Mouse (Mus musculus): ENCODE data around the gene Rgs8.
A peak's percentile ranks its signal among the peaks of the same experiment; 100 is the strongest.

The Rgs8 gene

DNA sequence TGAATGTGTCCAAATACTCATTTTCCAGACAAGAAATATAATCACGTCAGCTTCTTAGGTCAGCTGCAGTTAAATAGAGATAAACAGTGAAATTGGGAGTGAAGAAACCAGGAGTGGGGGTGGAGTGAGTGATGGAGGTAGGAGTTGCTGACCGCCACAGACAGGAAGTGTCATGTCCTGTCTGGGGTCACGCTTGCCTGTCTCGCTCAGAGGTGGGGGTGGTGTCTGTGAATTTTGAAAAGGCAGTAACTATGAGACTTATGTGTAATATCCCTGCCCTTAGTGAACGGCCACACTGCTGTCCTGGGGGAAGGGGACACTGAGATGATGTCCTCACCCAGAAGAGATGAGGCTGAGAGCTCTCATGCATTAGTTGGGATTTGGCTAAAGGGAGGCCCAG is 56.6 kb downstream of the Rgs8 start:
- no peak for DNase-seq

DNA sequence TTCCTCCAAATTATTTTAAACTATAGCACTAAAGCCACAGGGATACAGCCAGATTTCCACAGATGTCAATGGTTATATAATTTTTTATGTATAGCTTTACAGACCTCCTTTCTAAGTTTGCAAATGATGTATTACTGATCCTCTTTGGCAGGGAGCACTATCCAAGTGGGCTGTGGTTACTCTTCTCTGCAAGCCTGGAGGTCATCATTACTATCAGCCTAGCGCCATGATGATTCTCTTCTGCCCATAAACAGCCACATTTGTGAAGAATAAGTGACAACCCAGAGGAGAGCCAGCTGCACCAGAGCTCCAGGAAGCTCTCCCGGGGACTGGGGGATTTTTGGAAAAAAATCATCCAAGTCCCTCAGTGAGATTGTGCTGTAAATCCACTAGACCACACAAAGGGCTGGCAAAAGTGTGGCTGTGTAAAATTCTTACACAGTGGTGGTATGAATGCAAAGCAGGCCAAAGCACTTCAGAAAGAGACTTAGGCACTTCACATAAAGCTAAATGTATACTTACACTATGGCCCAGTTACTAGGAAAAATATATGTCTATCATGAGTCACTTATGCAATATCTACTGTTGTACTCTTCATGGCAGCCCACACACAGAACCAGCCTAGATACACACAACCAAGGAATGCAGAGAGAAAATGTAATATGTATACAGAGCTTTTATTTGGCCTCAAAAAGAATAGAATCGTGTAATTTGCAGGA is 58.9 kb downstream of the Rgs8 start:
- no peak for DNase-seq

DNA sequence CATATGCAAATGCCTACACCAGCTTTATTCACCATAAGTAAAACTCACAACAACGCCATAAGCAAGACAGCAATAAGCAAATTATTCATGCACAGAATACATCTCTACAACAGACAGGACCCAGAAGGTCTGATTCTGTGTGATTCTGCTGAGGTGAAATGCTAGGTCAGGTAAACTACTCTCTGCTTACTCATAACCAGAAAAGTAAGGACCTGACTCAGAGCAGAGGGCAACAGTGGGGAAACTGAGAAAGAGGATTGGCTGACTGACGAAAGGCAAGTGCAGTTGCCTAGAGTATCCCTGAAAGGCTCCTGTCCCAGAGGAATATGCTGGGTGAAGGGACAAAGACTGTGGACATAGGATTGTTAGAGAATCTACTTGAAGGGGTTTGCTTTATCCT is 59.8 kb downstream of the Rgs8 start:
- no peak for DNase-seq

DNA sequence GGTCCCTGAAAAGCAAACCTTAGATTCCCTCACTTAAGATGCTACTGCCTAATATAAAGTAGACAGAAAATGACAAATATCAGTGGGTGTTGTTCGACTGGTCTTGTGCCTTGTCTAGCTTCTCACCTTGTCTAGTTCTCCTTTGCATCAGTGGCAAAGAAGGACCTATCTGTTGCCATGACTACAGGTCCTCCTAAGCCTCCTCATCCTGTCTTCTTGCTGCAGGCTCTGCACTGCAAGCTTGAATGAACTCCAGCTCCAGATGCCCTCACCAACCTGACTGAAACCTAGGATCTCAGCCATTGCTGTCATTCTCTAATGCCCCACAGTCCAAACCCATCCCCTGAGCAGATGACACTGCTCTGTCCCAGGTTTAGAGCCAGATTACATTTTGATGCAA is 65.2 kb downstream of the Rgs8 start:
- DNase-seq: no peak

DNA sequence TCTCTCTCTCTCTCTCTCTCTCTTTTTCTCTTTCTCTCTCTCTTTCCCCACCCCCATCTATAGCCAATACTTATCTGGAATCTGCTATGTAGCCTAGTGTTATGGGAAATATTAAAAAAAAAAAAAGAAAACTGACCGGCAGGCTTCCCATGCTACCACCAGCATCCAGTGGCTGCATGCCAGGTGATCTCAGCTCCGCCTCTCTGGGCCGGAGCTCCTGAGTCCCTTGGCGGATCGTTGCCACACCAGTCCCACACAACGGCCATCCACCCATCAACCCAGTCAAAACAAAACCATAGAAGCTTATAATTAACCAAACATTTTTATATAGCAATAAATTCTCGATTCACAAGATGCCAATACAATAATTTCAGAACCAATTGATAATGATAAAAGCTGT is 68.1 kb downstream of the Rgs8 start:
- DNase-seq: no peak

DNA sequence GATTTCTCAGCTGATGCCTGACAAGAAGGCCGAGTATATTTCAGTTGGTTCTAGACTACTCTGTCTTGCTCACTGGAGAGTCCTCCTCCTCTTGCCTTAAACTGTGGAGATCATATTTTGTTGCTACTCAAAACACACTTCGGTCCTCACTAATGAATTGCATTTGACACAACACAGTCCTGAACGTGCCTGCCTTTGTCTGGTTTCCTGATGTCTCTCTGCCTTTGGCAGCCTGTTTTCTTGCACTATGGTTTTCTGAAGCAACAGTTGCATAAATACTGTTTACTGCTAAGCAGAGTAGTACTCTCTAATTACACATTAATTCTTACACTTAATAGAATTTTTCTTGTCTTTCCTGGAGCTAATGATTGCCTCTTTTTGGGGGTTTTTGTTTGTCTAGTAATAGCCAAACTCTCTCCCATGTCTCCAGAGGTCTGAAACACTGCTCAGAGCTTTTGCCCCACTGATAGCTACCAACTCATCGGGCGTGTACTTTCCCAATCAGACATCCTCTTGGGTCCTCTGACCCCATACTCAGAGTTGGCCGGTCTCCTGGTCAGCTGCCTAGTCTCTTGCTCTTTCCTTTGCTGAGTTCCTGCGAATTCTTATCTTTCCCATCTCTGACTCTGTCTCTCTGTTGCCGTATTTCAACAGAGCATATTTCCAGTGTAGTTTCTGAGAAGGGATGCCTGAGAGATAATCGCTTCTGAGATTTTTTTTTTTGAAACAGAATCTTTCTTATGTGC is 68.9 kb downstream of the Rgs8 start:
- no peak for DNase-seq

DNA sequence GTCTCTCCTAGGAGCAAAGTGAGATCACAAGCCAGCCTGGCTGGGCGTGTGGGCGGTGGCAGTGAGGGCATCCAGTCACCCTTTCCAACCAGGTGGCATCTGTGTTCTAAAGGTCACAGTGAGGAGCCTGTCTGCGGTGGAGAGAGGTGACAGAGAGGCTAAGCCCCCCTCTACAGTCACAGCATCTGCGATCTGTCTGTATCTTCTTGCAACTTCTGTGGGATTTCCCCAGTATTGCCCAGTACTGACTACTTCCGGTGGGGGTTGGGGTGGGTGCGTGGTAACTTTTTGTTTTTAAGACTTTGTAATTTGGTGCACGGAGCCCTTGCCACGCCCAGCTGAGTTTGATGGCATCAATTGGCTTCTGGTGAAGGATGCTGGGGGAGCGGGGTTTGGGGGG is 70.6 kb downstream of the Rgs8 start:
- no peak for DNase-seq

DNA sequence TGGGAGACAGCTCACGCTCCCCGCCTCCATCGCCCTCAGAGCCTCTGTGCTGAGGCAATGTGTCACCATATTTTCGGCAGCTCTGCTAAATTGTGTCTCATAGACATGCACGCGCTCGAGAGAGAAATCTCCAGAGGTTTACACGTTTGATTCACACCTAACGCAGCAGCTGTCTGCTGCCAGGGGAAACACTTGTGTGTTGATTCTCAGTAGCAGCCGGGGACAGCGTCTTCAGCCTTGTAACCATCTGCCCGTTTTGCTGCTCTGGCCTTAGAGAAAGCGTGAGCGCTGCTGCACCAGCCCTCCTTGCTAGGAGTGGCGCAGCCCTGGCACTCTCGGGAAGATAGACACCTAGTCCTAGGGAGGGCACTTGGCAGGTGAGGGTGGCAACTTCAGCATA is 73.8 kb downstream of the Rgs8 start:
- peak; percentile 40 for DNase-seq

DNA sequence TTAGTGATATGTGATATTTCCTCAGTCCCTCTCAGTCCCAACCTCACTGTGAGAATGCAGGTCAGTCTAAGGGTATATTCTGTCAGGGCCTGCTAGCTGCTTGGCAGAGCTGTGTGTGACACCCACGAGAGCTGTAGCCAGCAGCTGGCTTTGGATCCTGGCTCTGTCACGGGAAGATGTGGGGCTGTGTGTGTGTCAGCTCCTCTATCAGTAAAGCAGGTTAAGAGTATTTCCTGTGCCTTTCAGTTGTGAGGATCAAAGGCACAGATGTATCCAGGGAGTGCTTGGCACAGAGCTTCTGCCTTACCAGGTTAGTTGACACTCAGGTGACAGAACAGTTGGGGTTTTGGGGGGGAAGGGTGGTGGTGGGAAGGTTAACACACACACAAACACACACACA is 77.0 kb downstream of the Rgs8 start:
- no peak for DNase-seq

DNA sequence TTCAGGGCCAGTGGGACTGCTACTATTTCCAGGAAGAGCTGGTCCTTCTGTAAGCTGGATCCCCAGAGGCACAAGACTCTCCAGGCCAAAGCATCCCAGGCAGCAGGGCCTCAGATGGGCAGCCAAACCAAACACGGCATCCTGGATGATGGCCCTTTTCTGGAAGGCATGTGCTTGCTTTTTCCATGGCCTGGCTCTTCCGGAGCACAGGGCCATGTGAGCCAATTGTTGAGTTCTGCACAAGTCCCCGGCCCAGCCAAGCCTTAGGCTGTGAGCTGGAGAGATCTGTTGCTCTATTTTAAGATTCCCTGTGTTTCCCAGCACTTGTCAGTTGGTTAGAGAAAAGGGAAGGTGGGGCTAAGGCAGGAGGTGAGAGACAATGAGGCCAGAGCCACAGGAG is 77.8 kb downstream of the Rgs8 start:
- DNase-seq: no peak

DNA sequence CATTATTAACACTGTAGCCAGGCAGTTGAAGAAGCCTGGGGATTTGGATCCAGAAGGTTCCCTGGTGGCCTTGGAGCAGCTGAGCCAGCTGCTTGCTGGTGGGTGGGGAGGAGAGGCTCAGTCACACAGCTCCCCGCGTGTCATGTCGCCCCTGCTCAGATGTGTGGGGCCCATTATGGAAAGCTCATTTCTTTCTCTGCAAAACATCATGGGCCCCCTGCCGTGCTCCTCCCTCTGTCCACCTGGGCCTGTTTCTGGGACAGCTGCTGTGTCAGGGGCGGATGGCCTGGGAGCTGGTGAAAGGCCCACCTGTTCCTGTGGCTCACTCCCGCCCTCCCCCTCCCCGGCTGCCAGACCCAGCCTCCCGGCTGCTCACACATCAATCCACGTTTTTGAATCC is 80.4 kb downstream of the Rgs8 start:
- no peak for DNase-seq

DNA sequence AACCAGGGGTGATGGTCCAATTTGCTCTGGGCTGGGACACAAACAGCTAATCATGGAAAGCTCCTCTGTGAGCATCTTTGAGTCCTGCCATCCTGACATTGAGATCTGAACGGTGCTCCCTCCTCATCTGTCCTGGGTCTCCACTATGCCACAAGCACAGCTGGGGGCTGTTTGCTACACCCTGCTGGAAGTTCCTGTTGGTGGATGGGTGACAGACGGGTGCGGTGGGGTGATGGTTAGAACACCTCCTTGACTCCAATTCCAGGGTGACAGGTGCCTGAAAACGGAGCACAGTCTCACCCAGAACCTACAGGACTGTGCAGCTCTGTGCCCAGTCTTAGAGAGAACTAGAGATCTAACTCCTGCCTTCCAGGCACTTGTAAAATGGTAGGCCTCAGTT is 82.0 kb downstream of the Rgs8 start:
- no peak for DNase-seq

DNA sequence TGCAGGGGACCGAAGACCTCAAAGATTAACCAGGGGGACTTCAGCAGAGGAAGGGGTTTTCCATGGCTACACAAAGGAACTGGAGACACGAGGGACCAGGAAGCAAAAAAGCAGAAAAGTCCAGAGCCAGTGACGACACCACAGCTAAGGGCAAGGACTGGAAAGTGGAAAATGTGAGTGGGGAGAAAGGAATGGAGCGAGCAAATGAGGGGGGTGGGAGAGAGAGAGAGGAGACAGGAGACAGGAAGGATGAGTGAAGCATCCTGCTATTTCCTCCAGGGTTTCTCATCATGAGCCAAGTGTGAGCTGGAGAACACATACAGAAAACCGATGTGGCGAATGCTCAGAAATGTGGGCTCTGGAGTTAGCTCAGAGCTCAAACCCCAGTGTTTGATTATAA is 83.3 kb downstream of the Rgs8 start:
- no peak for DNase-seq

DNA sequence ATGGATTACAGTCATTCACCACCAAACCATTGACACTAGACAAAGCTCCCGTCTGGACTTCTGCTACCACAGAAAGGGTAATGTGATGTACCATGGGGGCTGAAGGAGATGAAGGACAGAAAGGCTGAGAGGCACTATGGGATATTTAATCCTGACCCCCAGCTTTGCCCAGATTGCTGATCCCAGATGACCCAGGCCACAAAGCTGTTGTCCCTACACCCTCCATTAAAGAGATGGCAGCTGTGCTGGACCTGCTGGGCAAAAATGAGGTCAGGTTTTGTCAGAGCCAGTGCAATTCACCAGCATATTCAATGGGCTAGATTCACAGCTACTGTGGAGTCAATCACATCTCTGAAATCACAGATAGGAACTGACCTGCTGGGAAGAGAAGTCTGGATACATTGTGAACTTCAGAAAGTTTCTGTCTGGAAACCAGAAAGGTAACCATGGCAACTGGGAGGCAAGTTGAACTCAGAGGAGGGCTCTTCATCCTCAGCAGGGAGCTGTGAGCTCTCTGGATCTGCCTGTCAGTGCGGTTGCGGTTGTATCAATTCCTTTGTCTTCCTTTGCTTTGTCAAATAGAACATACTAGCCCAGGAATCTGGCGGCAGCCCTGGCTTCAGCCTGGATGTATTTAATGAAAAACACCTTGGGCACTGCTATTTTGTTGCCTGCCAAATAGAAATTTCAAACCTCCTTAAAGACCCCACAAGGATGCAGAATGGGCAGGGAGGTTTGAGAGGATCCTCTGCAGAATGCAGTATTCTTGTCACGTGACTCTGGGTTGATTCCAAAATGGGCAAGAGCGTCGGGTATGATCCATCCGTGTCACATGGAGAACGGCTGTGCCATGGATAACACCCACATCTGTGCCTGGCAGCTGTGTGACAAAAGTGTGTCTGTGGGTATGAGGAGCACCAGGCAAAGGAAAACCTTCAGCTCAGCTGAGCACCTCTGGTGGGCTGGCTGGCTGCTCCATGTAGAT is 84.6 kb downstream of the Rgs8 start:
- DNase-seq: peak; percentile 40

DNA sequence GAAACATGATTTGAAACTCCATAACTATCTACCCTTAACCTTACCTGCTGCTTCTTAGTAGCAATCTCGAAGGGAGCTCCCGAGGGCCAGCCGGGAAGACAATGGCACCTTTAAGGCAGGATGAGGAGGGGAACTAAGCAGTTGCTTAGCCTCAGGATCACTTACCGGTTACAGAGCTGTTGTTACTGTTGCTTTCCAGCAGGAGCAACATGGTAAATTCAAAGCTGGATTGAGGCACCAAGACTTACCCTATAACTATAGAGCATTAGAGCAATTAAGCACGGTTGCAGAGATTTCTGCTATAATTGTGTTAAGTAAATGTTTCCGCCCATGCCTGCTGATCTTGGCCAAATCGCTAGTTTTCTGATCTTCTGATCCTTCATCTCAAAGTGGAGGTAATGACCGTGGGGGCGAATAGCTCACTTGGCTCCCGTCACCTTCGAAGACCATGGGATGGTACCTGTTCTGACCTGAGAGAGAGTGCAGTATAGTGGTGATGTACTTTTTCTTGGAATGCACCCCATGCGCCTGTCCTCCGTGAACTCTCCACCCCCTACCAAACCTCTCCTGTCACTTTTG is 86.7 kb downstream of the Rgs8 start:
- no peak for DNase-seq

DNA sequence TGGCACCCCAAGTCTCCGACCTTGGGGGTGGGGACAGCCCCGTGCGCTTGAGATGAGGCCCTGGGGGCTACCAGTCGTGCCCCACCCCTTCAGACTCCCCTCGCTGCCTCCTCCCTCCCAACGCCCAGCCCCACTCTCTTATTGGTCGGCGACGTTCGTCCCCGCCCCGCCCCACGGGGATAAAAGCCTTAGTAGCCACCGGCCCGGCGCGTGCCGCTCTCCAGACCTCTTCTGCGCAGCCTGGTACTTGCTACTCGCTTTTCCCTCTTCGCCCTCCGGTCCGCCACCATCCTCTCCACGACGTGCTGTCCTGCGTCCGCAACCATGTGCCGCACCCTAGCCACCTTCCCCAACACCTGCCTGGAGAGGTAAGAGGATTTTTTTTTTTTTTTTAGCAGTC is 87.3 kb downstream of the Rgs8 start, which contains the start of gene Rgs16:
Gene Rgs16 (plus strand): TSS at position 205 of the 400 bp plus-strand sequence.
- DNase-seq: peak; percentile 61

DNA sequence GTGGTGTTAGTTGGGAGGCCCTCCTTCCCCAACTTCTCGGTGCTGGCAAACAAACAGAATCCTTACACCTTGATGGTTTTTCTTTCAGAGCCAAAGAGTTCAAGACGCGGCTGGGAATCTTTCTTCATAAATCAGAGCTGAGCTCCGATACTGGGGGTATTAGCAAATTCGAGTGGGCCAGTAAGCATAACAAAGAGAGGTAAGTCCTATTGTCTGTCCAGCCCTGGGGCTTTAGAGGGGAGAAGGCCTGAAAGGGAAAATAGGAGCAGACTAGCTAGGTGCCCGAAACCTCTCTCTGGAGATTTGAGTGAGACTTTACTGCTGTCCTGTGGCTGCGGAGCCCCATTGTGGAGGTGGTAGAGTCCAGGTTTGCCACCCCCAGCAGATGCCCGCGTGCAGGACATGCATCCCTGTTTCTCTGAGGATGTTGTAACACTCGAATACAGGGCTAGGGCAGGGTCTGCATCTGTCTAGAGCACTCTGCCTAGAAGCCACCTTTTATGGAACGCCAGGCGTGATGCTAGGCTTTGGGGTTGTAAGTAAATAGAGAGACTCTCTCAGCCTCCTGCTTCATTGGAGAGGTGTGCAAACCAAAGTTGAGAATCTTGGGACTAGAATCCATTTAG is 88.1 kb downstream of the Rgs8 start:
- DNase-seq: no peak

DNA sequence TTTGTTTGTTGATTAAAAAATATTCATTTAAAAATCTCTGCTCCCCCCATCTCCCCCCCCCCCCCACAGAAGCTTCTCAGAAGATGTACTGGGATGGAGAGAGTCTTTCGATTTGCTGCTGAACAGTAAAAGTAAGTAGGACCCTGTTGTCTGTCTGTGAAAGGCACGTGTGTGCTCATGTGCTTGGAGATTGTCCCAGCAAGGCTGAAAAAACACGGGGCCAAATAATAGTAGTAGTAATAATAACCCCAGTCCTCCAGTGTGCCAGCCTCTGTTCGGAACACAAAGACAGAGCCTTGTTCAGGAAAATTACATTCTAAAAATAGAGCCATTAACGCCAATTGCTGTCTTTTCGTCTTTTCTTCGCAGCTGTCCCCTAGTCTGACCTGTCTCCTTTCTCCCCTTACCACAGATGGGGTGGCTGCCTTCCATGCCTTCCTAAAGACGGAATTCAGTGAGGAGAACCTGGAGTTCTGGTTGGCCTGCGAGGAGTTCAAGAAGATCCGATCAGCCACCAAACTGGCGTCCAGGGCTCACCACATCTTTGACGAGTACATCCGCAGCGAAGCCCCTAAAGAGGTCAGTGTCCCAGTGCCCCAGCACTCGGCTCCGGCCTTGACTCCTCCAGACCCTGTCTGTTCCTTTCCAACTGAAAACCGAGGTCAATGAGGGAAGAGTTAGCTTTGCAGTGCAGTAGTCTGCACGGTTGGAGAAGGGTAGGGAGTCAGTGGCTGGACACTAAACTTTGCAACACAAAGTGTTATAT is 88.9 kb downstream of the Rgs8 start:
- DNase-seq: no peak

DNA sequence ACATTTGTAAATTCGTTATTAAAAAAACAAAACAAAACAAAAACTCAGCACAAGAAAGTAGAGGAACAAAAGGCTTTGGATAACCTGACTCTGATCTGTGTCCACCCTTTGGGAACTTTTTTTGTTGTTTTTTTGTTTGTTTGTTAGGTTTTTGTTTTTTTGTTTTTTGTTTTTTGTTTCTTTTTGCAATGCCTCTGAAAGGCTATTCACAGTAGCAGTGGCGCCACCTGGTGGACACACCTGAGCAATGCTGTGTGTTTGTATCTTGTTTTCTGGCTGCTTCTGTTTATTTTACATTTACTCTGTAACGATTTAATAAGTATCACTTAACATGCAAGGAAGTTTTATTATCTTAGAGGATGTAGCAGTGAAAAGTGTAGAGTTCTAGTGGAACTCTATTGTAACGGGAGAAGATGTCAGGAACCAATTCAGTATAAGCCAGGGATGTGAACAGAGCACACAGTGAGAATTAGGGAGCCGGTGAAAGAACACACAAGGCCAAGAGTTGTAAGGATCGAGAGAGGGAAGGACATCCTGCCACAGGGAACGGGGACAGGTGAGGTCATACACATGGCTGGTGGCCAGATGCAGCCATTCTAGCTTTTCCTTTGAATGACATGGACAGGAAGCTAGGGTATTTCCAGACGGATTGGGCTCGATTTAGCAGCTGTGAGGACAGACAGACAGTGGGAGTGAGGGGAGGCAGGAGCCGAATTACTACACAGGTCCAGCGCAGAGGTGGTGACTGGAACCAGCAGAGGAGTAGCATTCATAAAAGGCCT is 89.7 kb downstream of the Rgs8 start:
- DNase-seq: peak; percentile 73

DNA sequence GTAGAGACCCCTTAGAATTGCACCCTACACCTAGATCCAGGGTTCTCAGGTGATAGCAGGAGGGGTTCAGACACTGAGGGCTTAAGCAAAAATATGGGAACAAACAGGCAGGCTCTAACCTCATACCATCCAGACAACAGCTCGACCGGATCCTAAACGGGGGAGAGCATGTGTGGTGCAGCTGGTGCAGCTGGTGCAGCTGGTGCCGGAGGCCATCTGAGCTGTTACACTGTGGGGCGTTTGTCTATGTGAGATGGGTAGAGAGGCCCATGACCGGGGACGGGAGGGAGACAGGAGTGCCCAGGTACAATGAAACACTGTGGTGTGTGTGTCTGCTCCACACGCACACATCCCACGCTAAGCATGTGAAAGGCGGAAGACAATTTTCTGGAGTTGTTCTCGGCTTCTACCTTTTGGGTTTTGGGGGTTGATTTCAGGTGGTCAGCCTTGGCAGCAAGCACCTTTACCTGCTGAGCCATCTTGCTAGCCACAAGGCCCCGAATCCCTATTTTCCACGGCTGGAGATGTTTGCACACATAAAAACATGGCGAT is 93.4 kb downstream of the Rgs8 start:
- no peak for DNase-seq

DNA sequence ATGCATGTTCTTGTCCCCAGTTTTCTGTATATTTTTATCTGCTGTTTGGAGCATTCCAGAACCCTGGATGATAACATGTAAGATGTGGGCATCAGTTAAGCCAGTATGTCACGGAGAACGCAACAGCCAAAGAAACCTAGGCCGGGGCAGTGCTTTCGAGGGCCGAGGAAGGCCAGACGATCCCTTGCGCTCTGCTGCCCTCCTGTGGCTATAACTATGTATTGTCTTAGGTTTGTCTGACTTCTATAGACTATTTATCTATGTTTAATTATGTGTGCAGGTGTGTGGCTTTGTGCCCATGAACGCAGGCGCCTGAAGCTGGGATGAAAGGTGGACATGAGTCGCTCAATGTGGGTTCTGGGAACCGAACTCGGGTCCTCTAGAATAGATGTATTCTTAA is 93.9 kb downstream of the Rgs8 start:
- DNase-seq: peak; percentile 76
